In genomic region chr14:122902884-122903283, GRCm38 (mm10) we compare ENCODE assay signal across 8 mouse cellular contexts. TPM values are rescaled to one million over a fixed set of nuclear protein-coding genes. Genes with fewer than 3 reads are reported as not detected.
DNase-seq lines count a peak whose midpoint lies in the region; ATAC-seq and TF ChIP-seq lines count a peak whose summit lies in the region.

No protein-coding gene starts in this region.

- H3K4me3 ChIP-seq in heart, embryonic 16.5 days (ENCODE audit: low read length) = no peak overlapping the region
- H3K4me3 ChIP-seq in layer of hippocampus, adult 2 months = no peak overlapping the region

- no peaks in the 10 kb centered on the region for H3K36me3 ChIP-seq in heart, embryonic 16.5 days (ENCODE audit: control insufficient read depth, insufficient read depth)

- H3K27me3 ChIP-seq in heart, embryonic 16.5 days (ENCODE audit: control insufficient read depth, insufficient read depth, low read length) = no peaks in the 10 kb centered on the region

- no peak overlapping the region for H3K9ac ChIP-seq in heart, embryonic 16.5 days (ENCODE audit: low read length)

- H3K9me3 ChIP-seq in heart, embryonic 16.5 days (replicated peaks; ENCODE audit: control insufficient read depth, low read length) = no peaks in the 10 kb centered on the region

- H3K27ac ChIP-seq in heart, embryonic 16.5 days (ENCODE audit: low read length) = peak overlapping the region; percentile 74
- peak overlapping the region; percentile 61 for H3K27ac ChIP-seq in layer of hippocampus, adult 2 months

- ATAC-seq in heart, embryonic 16.5 days (replicated peaks; ENCODE audit: extremely low read depth, insufficient read depth, low FRiP score) = peak; percentile 96
- peak; percentile 76 for ATAC-seq in megakaryocyte progenitor cell, adult 5-6 weeks (replicated peaks; ENCODE audit: poor library complexity)

- no peak overlapping the region for H3K4me2 ChIP-seq in heart, embryonic 16.5 days (ENCODE audit: low read depth, low read length)

- peak; percentile 65 for DNase-seq in layer of hippocampus, adult 11-12 months (ENCODE audit: low spot score)
- no peak for DNase-seq in layer of hippocampus, adult 9-10 months (ENCODE audit: low spot score)
- peak; percentile 80 to 91 for DNase-seq in adrenal gland, adult (ENCODE audit: inconsistent age in 2 of 2, low spot score in 1 of 2)
- DNase-seq in fibroblast of lung, adult 2 months (ENCODE audit: low read depth) = peak; percentile 80
- peak; percentile 37 to 51 for DNase-seq in layer of hippocampus, adult 2 months (ENCODE audit: low spot score in 2 of 2)
- no peak for DNase-seq in embryo, embryonic 11 days

- peak; percentile 73 for TF ChIP-seq CTCF in layer of hippocampus, adult 2 months (conservative IDR thresholded peaks at IDR 0.05)

- H3K4me1 ChIP-seq in heart, embryonic 16.5 days (ENCODE audit: control insufficient read depth, insufficient read depth, low read length) = peaks cover 16% of the 10 kb centered on the region

- WGBS in heart, embryonic 16.5 days = 20% methylated on average over 4 of the region's 4 CpGs

RNA-seq across cellular contexts. Expression of gene Ggact, which starts 10.7 kb away (rescaled TPM):
- 14.7 and 16.1 TPM in 2 replicates for polyA plus RNA-seq in heart, embryonic 16.5 days (2015; fragmentation: Nextera tagmentation; extraction: Ambion mirVana)
- total RNA-seq in layer of hippocampus, adult 2 months (2021) = 10 to 100 TPM; 32.1 to 34.3 TPM
- 6.2 and 9.9 TPM in 2 replicates for total RNA-seq in megakaryocyte progenitor cell, adult 5-6 weeks (2015)
- 3.7 and 7.9 TPM in 2 replicates for total RNA-seq in megakaryocyte progenitor cell, adult 5-6 weeks (2017)

Comparison
In these comparisons a context has a peak if more than half of its experiments do, and no peak if none do; other contexts are left out.
1. DNase-seq: peak in layer of hippocampus, adult 11-12 months (single experiment), adrenal gland, adult (2 of 2), fibroblast of lung, adult 2 months (single experiment) and layer of hippocampus, adult 2 months (2 of 2); none in layer of hippocampus, adult 9-10 months (single experiment) and embryo, embryonic 11 days (single experiment).